Comparison of ENCODE assay signal across 22 mouse cellular contexts in the genomic region with DNA sequence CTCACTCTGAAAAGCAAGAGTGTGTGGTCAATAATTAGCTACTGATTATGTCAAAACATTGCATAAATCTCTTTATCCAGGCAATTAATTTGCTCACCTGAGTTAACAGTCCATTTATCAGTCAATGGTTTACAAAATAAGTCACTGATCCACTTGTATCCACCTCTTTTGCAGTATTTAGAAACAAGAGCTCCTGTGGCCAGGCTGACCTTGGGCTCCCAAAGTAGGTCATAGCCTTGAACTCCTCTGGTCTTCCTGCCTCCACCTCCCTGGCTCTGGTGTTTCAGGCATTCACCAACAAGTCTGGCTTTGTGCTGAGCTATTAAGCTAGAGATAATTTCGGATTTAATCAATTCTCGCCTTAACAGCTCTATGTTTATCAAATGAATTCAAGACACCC.
"Had no signal": no experiment of that assay in that cellular context is flagged by ENCODE, and none has a peak within 500 bp of the region (broad histone marks: within the 10 kb centered on the region; RNA-seq: fewer than 3 reads in every experiment).

No protein-coding gene starts in this region.

- H3K4me3 ChIP-seq: layer of hippocampus, adult 2 months; limb, embryonic 12.5 days; limb, embryonic 15.5 days; lung, embryonic 15.5 days; megakaryocyte, embryonic 14.5 days; midbrain, embryonic 10.5 days; midbrain, embryonic 13.5 days; myocyte; neural tube, embryonic 13.5 days; stomach, embryonic 15.5 days had no signal

- H3K9ac ChIP-seq: limb, embryonic 12.5 days; limb, embryonic 15.5 days; liver, embryonic 14.5 days; lung, embryonic 15.5 days; midbrain, embryonic 13.5 days; neural tube, embryonic 13.5 days; stomach, embryonic 15.5 days had no signal

- H3K36me3 ChIP-seq: limb, embryonic 12.5 days; limb, embryonic 15.5 days; lung, embryonic 15.5 days; midbrain, embryonic 10.5 days; midbrain, embryonic 13.5 days; neural tube, embryonic 13.5 days; stomach, embryonic 15.5 days had no signal

- H3K27me3 ChIP-seq: limb, embryonic 12.5 days; limb, embryonic 15.5 days; lung, embryonic 15.5 days; megakaryocyte, embryonic 14.5 days; midbrain, embryonic 13.5 days; neural tube, embryonic 13.5 days; stomach, embryonic 15.5 days had no signal

- H3K4me2 ChIP-seq: limb, embryonic 12.5 days; limb, embryonic 15.5 days; lung, embryonic 15.5 days; midbrain, embryonic 13.5 days; neural tube, embryonic 13.5 days; stomach, embryonic 15.5 days had no signal

- H3K4me1 ChIP-seq: limb, embryonic 12.5 days; limb, embryonic 15.5 days; lung, embryonic 15.5 days; megakaryocyte, embryonic 14.5 days; midbrain, embryonic 10.5 days; midbrain, embryonic 13.5 days; neural tube, embryonic 13.5 days; stomach, embryonic 15.5 days had no signal

- H3K9me3 ChIP-seq: limb, embryonic 12.5 days; limb, embryonic 15.5 days; midbrain, embryonic 10.5 days; midbrain, embryonic 13.5 days; neural tube, embryonic 13.5 days; stomach, embryonic 15.5 days had no signal

- ATAC-seq: intestine, postnatal 0 days; midbrain, embryonic 13.5 days; midbrain, embryonic 16.5 days had no signal

- DNase-seq: layer of hippocampus, adult 9-11 months; left cerebral cortex, postnatal 4 days; lung, adult 18-20 months; lung, postnatal 10 days; lung, postnatal 36 days; retina, postnatal 1 day; right cerebral cortex, postnatal 25 days; spleen, adult 18-20 months; thymus, postnatal 25 days had no signal

- H3K27ac ChIP-seq: layer of hippocampus, adult 2 months; limb, embryonic 12.5 days; limb, embryonic 15.5 days; liver, embryonic 14.5 days; lung, embryonic 15.5 days; midbrain, embryonic 10.5 days; midbrain, embryonic 13.5 days; neural tube, embryonic 13.5 days; stomach, embryonic 15.5 days had no signal
